Mouse (Mus musculus): ENCODE results near the gene Crhbp. TPM values are rescaled to one million over a fixed set of nuclear protein-coding genes. Genes with fewer than 3 reads are reported as not detected.

Gene Crhbp
- total RNA-seq (2017): not detected in 2 replicates

- no peak for ATAC-seq (replicated peaks in 1 of 2; ENCODE audit: insufficient read depth in 1 of 2, low FRiP score in 2 of 2, low TSS enrichment in 1 of 2, low read depth in 1 of 2, poor library complexity in 2 of 2, severe bottlenecking in 2 of 2)
Observed at GRCm38 (mm10) chr13:95444824-95445223, at the start of gene Crhbp. TSS of gene Crhbp (minus strand) at chr13:95444924.

- no peak for ATAC-seq (replicated peaks in 1 of 2; ENCODE audit: insufficient read depth in 1 of 2, low FRiP score in 2 of 2, low TSS enrichment in 1 of 2, low read depth in 1 of 2, poor library complexity in 2 of 2, severe bottlenecking in 2 of 2)
Observed at GRCm38 (mm10) chr13:95493296-95493695, 48.6 kb upstream of the Crhbp start.

GRCm38 (mm10) chr13:95491327-95491726 is 46.6 kb upstream of the Crhbp start:
- no peak for ATAC-seq (replicated peaks in 1 of 2; ENCODE audit: insufficient read depth in 1 of 2, low FRiP score in 2 of 2, low TSS enrichment in 1 of 2, low read depth in 1 of 2, poor library complexity in 2 of 2, severe bottlenecking in 2 of 2)

- ATAC-seq (replicated peaks in 1 of 2; ENCODE audit: insufficient read depth in 1 of 2, low FRiP score in 2 of 2, low TSS enrichment in 1 of 2, low read depth in 1 of 2, poor library complexity in 2 of 2, severe bottlenecking in 2 of 2): no peak
Observed at GRCm38 (mm10) chr13:95484664-95485063, 39.9 kb upstream of the Crhbp start.

GRCm38 (mm10) chr13:95481428-95481827 is 36.7 kb upstream of the Crhbp start:
- peak; percentile 80 to 81; a peak in 3 of 4 replicates for ATAC-seq (replicated peaks in 1 of 2; ENCODE audit: insufficient read depth in 1 of 2, low FRiP score in 2 of 2, low TSS enrichment in 1 of 2, low read depth in 1 of 2, poor library complexity in 2 of 2, severe bottlenecking in 2 of 2)

GRCm38 (mm10) chr13:95478671-95479413 is 34.1 kb upstream of the Crhbp start, which contains the start of gene S100z:
TSS of gene S100z (minus strand) at chr13:95478721.
- no peak for ATAC-seq (replicated peaks in 1 of 2; ENCODE audit: insufficient read depth in 1 of 2, low FRiP score in 2 of 2, low TSS enrichment in 1 of 2, low read depth in 1 of 2, poor library complexity in 2 of 2, severe bottlenecking in 2 of 2)

- ATAC-seq (replicated peaks in 1 of 2; ENCODE audit: insufficient read depth in 1 of 2, low FRiP score in 2 of 2, low TSS enrichment in 1 of 2, low read depth in 1 of 2, poor library complexity in 2 of 2, severe bottlenecking in 2 of 2): no peak
Observed at GRCm38 (mm10) chr13:95477173-95477572, 32.4 kb upstream of the Crhbp start.

- no peak for ATAC-seq (replicated peaks in 1 of 2; ENCODE audit: insufficient read depth in 1 of 2, low FRiP score in 2 of 2, low TSS enrichment in 1 of 2, low read depth in 1 of 2, poor library complexity in 2 of 2, severe bottlenecking in 2 of 2)
Observed at GRCm38 (mm10) chr13:95475124-95475523, 30.4 kb upstream of the Crhbp start.

GRCm38 (mm10) chr13:95474294-95474693 is 29.6 kb upstream of the Crhbp start:
- no peak for ATAC-seq (replicated peaks in 1 of 2; ENCODE audit: insufficient read depth in 1 of 2, low FRiP score in 2 of 2, low TSS enrichment in 1 of 2, low read depth in 1 of 2, poor library complexity in 2 of 2, severe bottlenecking in 2 of 2)

- no peak for ATAC-seq (replicated peaks in 1 of 2; ENCODE audit: insufficient read depth in 1 of 2, low FRiP score in 2 of 2, low TSS enrichment in 1 of 2, low read depth in 1 of 2, poor library complexity in 2 of 2, severe bottlenecking in 2 of 2)
Observed at GRCm38 (mm10) chr13:95470970-95471369, 26.2 kb upstream of the Crhbp start.

GRCm38 (mm10) chr13:95451529-95451928 is 6.8 kb upstream of the Crhbp start:
- ATAC-seq (replicated peaks in 1 of 2; ENCODE audit: insufficient read depth in 1 of 2, low FRiP score in 2 of 2, low TSS enrichment in 1 of 2, low read depth in 1 of 2, poor library complexity in 2 of 2, severe bottlenecking in 2 of 2): no peak

GRCm38 (mm10) chr13:95450636-95451210 is 6.0 kb upstream of the Crhbp start:
- ATAC-seq (replicated peaks in 1 of 2; ENCODE audit: insufficient read depth in 1 of 2, low FRiP score in 2 of 2, low TSS enrichment in 1 of 2, low read depth in 1 of 2, poor library complexity in 2 of 2, severe bottlenecking in 2 of 2): no peak

- ATAC-seq (replicated peaks in 1 of 2; ENCODE audit: insufficient read depth in 1 of 2, low FRiP score in 2 of 2, low TSS enrichment in 1 of 2, low read depth in 1 of 2, poor library complexity in 2 of 2, severe bottlenecking in 2 of 2): no peak
Observed at GRCm38 (mm10) chr13:95449730-95450129, 5.0 kb upstream of the Crhbp start.

GRCm38 (mm10) chr13:95444291-95444690 is 433 bp downstream of the Crhbp start:
- ATAC-seq (replicated peaks in 1 of 2; ENCODE audit: insufficient read depth in 1 of 2, low FRiP score in 2 of 2, low TSS enrichment in 1 of 2, low read depth in 1 of 2, poor library complexity in 2 of 2, severe bottlenecking in 2 of 2): no peak

- 0 out of 4 replicates have a peak, but pooled peaks of 1 of the 2 experiments have one; percentile 22 for ATAC-seq (replicated peaks in 1 of 2; ENCODE audit: insufficient read depth in 1 of 2, low FRiP score in 2 of 2, low TSS enrichment in 1 of 2, low read depth in 1 of 2, poor library complexity in 2 of 2, severe bottlenecking in 2 of 2)
Observed at GRCm38 (mm10) chr13:95443376-95444233, 1.1 kb downstream of the Crhbp start.

GRCm38 (mm10) chr13:95442901-95443300 is 1.8 kb downstream of the Crhbp start:
- no peak for ATAC-seq (replicated peaks in 1 of 2; ENCODE audit: insufficient read depth in 1 of 2, low FRiP score in 2 of 2, low TSS enrichment in 1 of 2, low read depth in 1 of 2, poor library complexity in 2 of 2, severe bottlenecking in 2 of 2)

GRCm38 (mm10) chr13:95439569-95439968 is 5.2 kb downstream of the Crhbp start:
- no peak for ATAC-seq (replicated peaks in 1 of 2; ENCODE audit: insufficient read depth in 1 of 2, low FRiP score in 2 of 2, low TSS enrichment in 1 of 2, low read depth in 1 of 2, poor library complexity in 2 of 2, severe bottlenecking in 2 of 2)

- ATAC-seq (replicated peaks in 1 of 2; ENCODE audit: insufficient read depth in 1 of 2, low FRiP score in 2 of 2, low TSS enrichment in 1 of 2, low read depth in 1 of 2, poor library complexity in 2 of 2, severe bottlenecking in 2 of 2): no peak
Observed at GRCm38 (mm10) chr13:95431760-95432159, 13.0 kb downstream of the Crhbp start.
